23 mouse cellular contexts compared by ENCODE assay signal in genomic region chr11:54697611-54698010, GRCm38 (mm10).
A peak's percentile ranks its signal among the peaks of the same experiment; 100 is the strongest.
DNase-seq lines count a peak whose midpoint lies in the region; ATAC-seq and TF ChIP-seq lines count a peak whose summit lies in the region.
"Had no signal": no experiment of that assay in that cellular context is flagged by ENCODE, and none has a peak within 500 bp of the region (broad histone marks: within the 10 kb centered on the region; RNA-seq: fewer than 3 reads in every experiment).

No protein-coding gene starts in this region.

- in situ Hi-C loops in CH12.LX (cut with MboI; ENCODE audit: low pct_ligation_motif_present, low pct_unique_long_range_greater_than_20kb, low sequenced_read_pairs) = no loop called here

- H3K79me2 ChIP-seq in CH12.LX (replicated peaks; ENCODE audit: control insufficient read depth, extremely low read depth, insufficient read depth, poor library complexity, severe bottlenecking) = no peaks in the 10 kb centered on the region

- TF ChIP-seq POLR2A in spleen, adult 2 months (IDR thresholded peaks at IDR 0.05; ENCODE audit: low read depth, low read length) = no peak
- no peak for TF ChIP-seq POLR2A in CH12.LX (IDR thresholded peaks at IDR 0.05; ENCODE audit: low read depth, low read length)

- peaks cover 50% of the 10 kb centered on the region for H3K36me3 ChIP-seq in kidney, embryonic 15.5 days
- H3K36me3 ChIP-seq in spleen, adult 2 months (ENCODE audit: control insufficient read depth, insufficient read depth, low read length) = peaks cover 12% of the 10 kb centered on the region
- peaks cover 29 to 66% of the 10 kb centered on the region in 2 experiments for H3K36me3 ChIP-seq in CH12.LX (replicated peaks in 1 of 2; ENCODE audit: control insufficient read depth in 1 of 2, insufficient read depth in 1 of 2, low read length in 1 of 2)
- H3K36me3 ChIP-seq in forebrain, postnatal 0 days (ENCODE audit: insufficient read depth) = peaks cover 30% of the 10 kb centered on the region

- 82% methylated on average over 5 of the region's 5 CpGs for WGBS in kidney, embryonic 15.5 days
- 36% methylated on average over 5 of the region's 5 CpGs for WGBS in spleen, adult 2 months
- 88% methylated on average over 5 of the region's 5 CpGs for WGBS in forebrain, postnatal 0 days

- no peak for TF ChIP-seq CTCF in spleen, adult 2 months (IDR thresholded peaks at IDR 0.05; ENCODE audit: extremely low read depth, insufficient read depth, insufficient read length, insufficient replicate concordance)
- TF ChIP-seq CTCF in CH12.LX (conservative IDR thresholded peaks at IDR 0.05 in 1 of 2, IDR thresholded peaks at IDR 0.05 in 1 of 2; ENCODE audit: low read depth in 2 of 2, low read length in 2 of 2) = no peak
- no peak for TF ChIP-seq CTCF in forebrain, postnatal 0 days (IDR thresholded peaks at IDR 0.05; ENCODE audit: low read depth)

- no peak overlapping the region for H3K4me3 ChIP-seq in kidney, embryonic 15.5 days (replicated peaks)
- H3K4me3 ChIP-seq in spleen, adult 2 months (ENCODE audit: extremely low read depth, insufficient read depth, insufficient read length) = no peak overlapping the region
- H3K4me3 ChIP-seq in CH12.LX (replicated peaks in 1 of 3; ENCODE audit: low read depth in 2 of 3, low read length in 2 of 3, poor library complexity in 1 of 3) = no peak overlapping the region
- no peak overlapping the region for H3K4me3 ChIP-seq in forebrain, postnatal 0 days (ENCODE audit: low read depth, low read length)
- H3K4me3 ChIP-seq: embryonic facial prominence, embryonic 15.5 days; erythroblast, embryonic 14.5 days; forebrain, embryonic 10.5 days; heart, adult 2 months; heart, embryonic 15.5 days; hindbrain, embryonic 10.5 days had no signal

- TF ChIP-seq RAD21 in CH12.LX (IDR thresholded peaks at IDR 0.05; ENCODE audit: low read depth, low read length) = no peak

- dilution Hi-C loops in CH12.LX (cut with MboI; ENCODE audit: extremely low pct_ligation_motif_present, extremely low pct_unique_long_range_greater_than_20kb, low sequenced_read_pairs) = no loop called here

- DNase-seq in kidney, adult 9 months = peak; percentile 25
- peak; percentile 13 to 22 for DNase-seq in spleen, adult 2 months (ENCODE audit: low read depth in 1 of 2, low spot score in 2 of 2)
- no peak for DNase-seq in spleen, postnatal 14 days (ENCODE audit: low spot score in 2 of 2)
- DNase-seq in CH12.LX (ENCODE audit: extremely low read depth) = peak; percentile 79
- DNase-seq in forebrain, postnatal 0 days = no peak
- DNase-seq: adrenal gland, postnatal 10 days; cerebellum, adult 11 months; cerebellum, adult 8-10 months; cerebellum, postnatal 14 days; embryo, embryonic 11 days; gastrocnemius, postnatal 10 days; heart, adult 2 months; heart, postnatal 14 days had no signal

- H3K9ac ChIP-seq in kidney, embryonic 15.5 days = no peak overlapping the region
- no peak overlapping the region for H3K9ac ChIP-seq in CH12.LX (ENCODE audit: insufficient read depth, low read depth)
- H3K9ac ChIP-seq in forebrain, postnatal 0 days = no peak overlapping the region
- H3K9ac ChIP-seq: embryonic facial prominence, embryonic 15.5 days; heart, embryonic 15.5 days; hindbrain, embryonic 14.5 days had no signal

- H3K4me2 ChIP-seq in kidney, embryonic 15.5 days = no peak overlapping the region
- H3K4me2 ChIP-seq in CH12.LX (ENCODE audit: insufficient read depth, low read depth, poor library complexity, severe bottlenecking) = no peak overlapping the region; the same call in 1 of the 2 replicates
- H3K4me2 ChIP-seq in forebrain, postnatal 0 days (ENCODE audit: low read depth) = no peak overlapping the region
- H3K4me2 ChIP-seq: embryonic facial prominence, embryonic 15.5 days; heart, embryonic 11.5 days; heart, embryonic 15.5 days; hindbrain, embryonic 14.5 days had no signal

- ATAC-seq in kidney, embryonic 15.5 days (replicated peaks; ENCODE audit: low FRiP score) = no peak
- ATAC-seq in forebrain, postnatal 0 days = no peak
- ATAC-seq: CD4-positive, CD25-positive, alpha-beta regulatory T cell, adult 4 months; forebrain, embryonic 14.5 days had no signal

- no peak overlapping the region for H3K27ac ChIP-seq in kidney, embryonic 15.5 days
- H3K27ac ChIP-seq in spleen, adult 2 months (ENCODE audit: insufficient read depth, low read length) = peak overlapping the region; percentile 71
- no peak overlapping the region for H3K27ac ChIP-seq in CH12.LX (ENCODE audit: insufficient read depth, low read depth)
- no peak overlapping the region for H3K27ac ChIP-seq in forebrain, postnatal 0 days (ENCODE audit: low read depth, low read length)
- H3K27ac ChIP-seq: embryonic facial prominence, embryonic 15.5 days; forebrain, embryonic 10.5 days; heart, adult 2 months; heart, embryonic 15.5 days; hindbrain, embryonic 10.5 days; hindbrain, embryonic 14.5 days had no signal

- no peaks in the 10 kb centered on the region for H3K27me3 ChIP-seq in kidney, embryonic 15.5 days
- no peaks in the 10 kb centered on the region for H3K27me3 ChIP-seq in spleen, adult 2 months (ENCODE audit: control insufficient read depth, insufficient read depth, low read length)
- no peaks in the 10 kb centered on the region for H3K27me3 ChIP-seq in CH12.LX (replicated peaks)
- no peaks in the 10 kb centered on the region for H3K27me3 ChIP-seq in forebrain, postnatal 0 days (ENCODE audit: insufficient read depth, low read length)
- H3K27me3 ChIP-seq: embryonic facial prominence, embryonic 15.5 days; heart, embryonic 15.5 days had no signal

- no peaks in the 10 kb centered on the region for H3K9me3 ChIP-seq in kidney, embryonic 15.5 days (replicated peaks)
- H3K9me3 ChIP-seq in CH12.LX (replicated peaks; ENCODE audit: low read length) = no peaks in the 10 kb centered on the region
- H3K9me3 ChIP-seq in forebrain, postnatal 0 days (ENCODE audit: low read length) = no peaks in the 10 kb centered on the region
- H3K9me3 ChIP-seq: embryonic facial prominence, embryonic 15.5 days; forebrain, embryonic 10.5 days; heart, embryonic 15.5 days; hindbrain, embryonic 10.5 days had no signal

- no peaks in the 10 kb centered on the region for H3K4me1 ChIP-seq in kidney, embryonic 15.5 days
- H3K4me1 ChIP-seq in spleen, adult 2 months (ENCODE audit: control insufficient read depth, insufficient read depth, insufficient read length) = peaks cover 18% of the 10 kb centered on the region
- peaks cover 4 to 47% of the 10 kb centered on the region in 2 experiments for H3K4me1 ChIP-seq in CH12.LX (ENCODE audit: control insufficient read depth in 1 of 2, insufficient read depth in 2 of 2)
- H3K4me1 ChIP-seq in forebrain, postnatal 0 days (ENCODE audit: insufficient read depth) = no peaks in the 10 kb centered on the region
- H3K4me1 ChIP-seq: embryonic facial prominence, embryonic 15.5 days; forebrain, embryonic 10.5 days; heart, embryonic 15.5 days; hindbrain, embryonic 10.5 days had no signal

- TF ChIP-seq EP300 in CH12.LX (IDR thresholded peaks at IDR 0.05; ENCODE audit: low read length) = peak; percentile 65; the same call in 1 of the 2 replicates

TF ChIP-seq in CH12.LX, 34 proteins besides CTCF, POLR2A, EP300 and RAD21:
- TF ChIP-seq SIN3A (IDR thresholded peaks at IDR 0.05; ENCODE audit: low read length) (peak; percentile 65), ELF1 (IDR thresholded peaks at IDR 0.05; ENCODE audit: low read depth, low read length) (peak; percentile 84), POLR2AphosphoS2 (IDR thresholded peaks at IDR 0.05; ENCODE audit: low read depth, low read length) (no peak), ETS1 (conservative IDR thresholded peaks at IDR 0.05; ENCODE audit: low read depth, low read length) (peak; percentile 49), MAX (IDR thresholded peaks at IDR 0.05; ENCODE audit: low read length) (peak; percentile 61; the same call in 1 of the 2 replicates), MEF2A (IDR thresholded peaks at IDR 0.05; ENCODE audit: borderline replicate concordance, low read depth, low read length) (0 out of 2 replicates have a peak, but pooled peaks have one; percentile 27), JUN (IDR thresholded peaks at IDR 0.05; ENCODE audit: insufficient read depth, low read depth, low read length) (no peak), TCF12 (IDR thresholded peaks at IDR 0.05; ENCODE audit: low read depth, low read length) (peak; percentile 29; the same call in 1 of the 2 replicates), KAT2A (IDR thresholded peaks at IDR 0.05; ENCODE audit: insufficient replicate concordance, low read length) (0 out of 2 replicates have a peak, but pooled peaks have one; percentile 32), HCFC1 (IDR thresholded peaks at IDR 0.05; ENCODE audit: low read depth, low read length) (0 out of 2 replicates have a peak, but pooled peaks have one; percentile 28), BHLHE40 (IDR thresholded peaks at IDR 0.05; ENCODE audit: low read depth, low read length) (peak; percentile 47; the same call in 1 of the 2 replicates), SMC3 (IDR thresholded peaks at IDR 0.05; ENCODE audit: low read depth, low read length) (no peak), MYC (IDR thresholded peaks at IDR 0.05; ENCODE audit: low read depth, low read length) (0 out of 2 replicates have a peak, but pooled peaks have one; percentile 22)

Comparison
In these comparisons a context has a peak if more than half of its experiments do, and no peak if none do; other contexts are left out.
1. DNase-seq: peak in kidney, adult 9 months (single experiment), spleen, adult 2 months (2 of 2) and CH12.LX (single experiment); none in spleen, postnatal 14 days (0 of 2) and forebrain, postnatal 0 days (single experiment).